Mouse (Mus musculus): ENCODE measurements at regions not wholly inside any gene's neighbourhood (a gene's known extent, or its start where the extent isn't known, plus 50 kb on each side); places are given as distances from the start of the nearest gene placed in this dataset.

GRCm38 (mm10) chr6:107629376-107629775, 99.8 kb downstream of the Lrrn1 start:
- no peak for DNase-seq

- no peak for DNase-seq
Observed at GRCm38 (mm10) chr6:107645751-107646150, 116.2 kb downstream of the Lrrn1 start.

DNA sequence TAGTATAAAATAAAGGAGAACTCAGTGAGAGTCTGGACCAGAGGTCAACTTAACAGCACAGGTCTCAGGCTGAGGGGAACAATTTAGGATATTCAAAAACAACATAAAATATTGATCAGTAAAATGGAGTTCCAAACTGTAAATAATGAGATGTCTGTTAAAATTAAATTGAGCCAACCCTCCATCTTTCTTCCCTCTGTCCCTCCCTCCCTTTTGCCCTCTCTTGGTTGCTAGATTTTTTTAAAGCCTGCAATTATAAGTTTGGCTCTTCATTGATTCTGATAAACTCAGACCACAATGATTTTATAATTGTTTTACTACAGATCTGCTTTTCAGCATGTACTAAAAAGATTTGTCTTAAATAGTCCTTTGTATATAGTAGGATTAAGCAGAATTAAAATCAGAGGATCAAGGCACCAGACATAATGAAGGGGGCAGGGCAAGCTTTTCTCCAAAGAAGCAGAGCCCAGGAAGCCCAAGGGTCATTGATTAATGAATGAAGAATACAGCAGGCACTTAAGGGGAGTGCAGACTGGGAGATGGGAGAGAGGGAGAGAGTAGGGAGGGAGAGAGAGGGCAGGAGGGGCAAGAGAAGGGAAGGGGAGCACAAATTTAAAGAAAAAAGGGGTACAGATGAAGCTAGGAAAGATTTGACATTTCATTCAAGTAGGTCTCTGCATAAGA, 124.4 kb downstream of the Lrrn1 start:
- no peak for DNase-seq

DNA sequence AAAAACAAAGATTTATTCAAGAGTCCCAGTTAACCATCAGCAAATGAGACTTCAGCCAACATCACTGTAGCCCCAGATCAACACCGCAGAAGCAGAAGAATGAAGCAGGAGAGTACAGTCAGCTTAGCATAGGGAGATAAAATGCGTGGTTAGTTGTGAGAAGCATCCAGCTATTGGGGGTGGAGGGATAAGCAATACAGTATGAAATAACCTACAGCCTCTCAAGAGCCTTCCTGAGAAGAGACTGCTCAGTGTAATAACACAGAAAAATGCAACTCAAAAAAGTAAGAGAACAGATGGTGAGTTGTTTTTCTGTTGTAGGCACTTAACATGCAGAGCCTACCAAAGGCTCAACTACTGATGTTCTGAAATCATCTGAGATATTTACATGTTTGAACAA, 128.2 kb downstream of the Lrrn1 start:
- no peak for DNase-seq

- DNase-seq, result no peak
Observed at GRCm38 (mm10) chr6:107661009-107661764, 131.6 kb downstream of the Lrrn1 start.

GRCm38 (mm10) chr6:107699298-107699697, 169.7 kb downstream of the Lrrn1 start:
- DNase-seq, result no peak

GRCm38 (mm10) chr6:107708185-107708584, 178.6 kb downstream of the Lrrn1 start:
- no peak for DNase-seq

GRCm38 (mm10) chr6:107708608-107709007, 179.0 kb downstream of the Lrrn1 start:
- DNase-seq, result no peak

GRCm38 (mm10) chr6:107710360-107710759, 180.8 kb downstream of the Lrrn1 start:
- DNase-seq, result peak; percentile 17

DNA sequence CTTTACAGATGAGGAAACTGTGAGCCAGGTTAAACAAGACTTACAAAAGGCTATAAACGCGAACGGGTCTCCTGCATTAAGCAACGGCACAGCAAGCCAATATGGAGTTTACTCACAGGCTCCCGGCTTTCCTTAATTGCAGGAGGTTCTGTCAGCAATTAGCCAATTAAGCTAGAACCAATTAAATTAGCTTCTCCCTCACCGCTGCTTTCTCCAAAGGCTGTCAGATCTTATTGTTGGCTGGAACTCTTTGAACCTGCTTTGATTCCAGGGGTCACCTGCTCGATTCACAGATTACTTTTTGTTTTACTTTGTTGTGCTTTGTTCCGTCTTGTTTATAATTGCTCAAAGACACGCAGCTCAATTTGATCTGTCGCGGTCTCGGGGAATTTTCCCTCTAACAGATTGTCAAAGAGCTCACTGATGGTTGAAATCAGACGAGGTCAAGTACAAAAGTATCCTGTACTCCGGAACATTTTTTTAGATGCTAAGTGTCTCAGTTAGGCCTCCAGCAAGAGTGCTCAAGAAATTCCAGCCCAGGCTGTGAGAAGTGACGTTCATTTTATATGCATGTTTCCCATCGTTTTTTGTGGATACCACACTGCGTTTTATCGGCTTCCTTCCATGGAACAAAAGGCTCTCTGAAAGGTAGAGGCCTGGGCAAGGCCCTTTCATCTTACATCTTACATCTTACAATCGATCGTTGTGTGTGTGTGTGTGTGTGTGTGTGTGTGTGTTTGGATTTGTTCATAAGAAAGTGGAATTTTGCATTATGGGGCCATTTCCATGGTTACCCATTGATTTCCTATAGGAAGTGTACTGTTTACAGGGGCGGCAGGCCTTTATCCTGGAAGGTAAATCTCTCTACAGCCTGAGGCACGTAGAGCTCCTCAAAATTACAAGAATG, 181.9 kb downstream of the Lrrn1 start:
- no peak for DNase-seq

GRCm38 (mm10) chr6:107713051-107713450, 183.5 kb downstream of the Lrrn1 start:
- no peak for DNase-seq

GRCm38 (mm10) chr6:107717194-107717593, 187.6 kb downstream of the Lrrn1 start:
- no peak for DNase-seq

- no peak for DNase-seq
Observed at GRCm38 (mm10) chr6:107730294-107730693, 200.7 kb downstream of the Lrrn1 start.

DNA sequence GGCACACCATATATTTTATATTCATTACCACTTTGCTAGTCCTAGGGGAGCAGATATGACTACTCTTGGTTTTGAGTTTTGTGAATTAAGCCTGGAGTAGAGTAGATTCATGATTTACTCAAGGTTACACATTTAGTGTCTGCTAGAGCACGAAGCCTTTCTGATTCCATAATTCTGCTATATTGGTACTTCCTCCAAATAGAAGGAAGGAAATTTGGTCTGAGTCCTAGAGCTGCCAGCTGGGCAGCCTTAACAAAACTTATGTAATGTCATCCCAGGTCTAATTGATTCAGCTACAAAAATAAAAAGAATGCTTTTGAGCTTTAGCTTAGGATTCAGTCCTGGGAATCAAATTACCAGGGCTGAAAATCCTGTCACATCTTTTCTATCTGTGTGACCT, 205.2 kb downstream of the Lrrn1 start:
- no peak for DNase-seq

GRCm38 (mm10) chr6:107749111-107749736, 219.7 kb downstream of the Lrrn1 start:
- DNase-seq, result no peak

GRCm38 (mm10) chr6:107749794-107750193, 220.2 kb downstream of the Lrrn1 start:
- DNase-seq, result peak; percentile 61

DNA sequence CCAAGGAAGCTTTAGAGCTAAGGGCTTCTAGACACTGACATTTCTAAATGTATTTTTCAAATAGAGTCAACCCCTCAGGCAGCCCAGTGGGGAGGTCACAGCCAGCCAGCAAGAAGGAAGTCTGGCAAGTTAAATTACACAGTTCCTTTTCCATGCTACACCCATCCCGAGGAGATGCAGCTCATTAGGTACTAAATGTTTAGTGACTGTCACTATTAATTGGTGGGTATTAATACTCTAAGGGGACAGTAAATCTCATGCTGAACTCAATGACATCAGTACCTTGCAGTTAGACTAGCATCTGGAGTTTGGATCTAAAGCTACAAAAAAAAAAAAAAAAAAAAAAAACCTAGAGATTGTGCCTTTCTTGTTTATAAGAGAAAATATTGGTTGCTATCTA, 222.6 kb downstream of the Lrrn1 start:
- DNase-seq, result no peak

DNA sequence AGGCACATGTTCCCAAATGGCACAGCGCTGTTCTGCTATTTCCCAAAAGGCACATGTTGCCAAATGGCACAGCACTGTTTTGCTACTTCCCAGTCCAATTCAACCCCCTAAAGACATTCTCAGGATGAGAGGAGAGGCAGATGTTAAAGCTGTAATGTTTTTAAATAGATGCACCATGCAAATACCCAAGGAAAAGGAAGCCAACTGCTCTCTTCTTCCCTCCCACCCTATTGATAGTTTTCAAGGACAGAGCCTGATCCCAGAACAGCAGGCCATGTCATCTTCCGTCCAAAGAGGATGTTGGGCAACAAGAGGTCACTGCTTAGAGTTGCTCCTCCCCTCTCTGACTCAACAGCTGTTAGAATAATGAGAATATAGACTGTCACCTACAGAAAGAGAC, 225.6 kb downstream of the Lrrn1 start:
- peak; percentile 5 for DNase-seq

DNA sequence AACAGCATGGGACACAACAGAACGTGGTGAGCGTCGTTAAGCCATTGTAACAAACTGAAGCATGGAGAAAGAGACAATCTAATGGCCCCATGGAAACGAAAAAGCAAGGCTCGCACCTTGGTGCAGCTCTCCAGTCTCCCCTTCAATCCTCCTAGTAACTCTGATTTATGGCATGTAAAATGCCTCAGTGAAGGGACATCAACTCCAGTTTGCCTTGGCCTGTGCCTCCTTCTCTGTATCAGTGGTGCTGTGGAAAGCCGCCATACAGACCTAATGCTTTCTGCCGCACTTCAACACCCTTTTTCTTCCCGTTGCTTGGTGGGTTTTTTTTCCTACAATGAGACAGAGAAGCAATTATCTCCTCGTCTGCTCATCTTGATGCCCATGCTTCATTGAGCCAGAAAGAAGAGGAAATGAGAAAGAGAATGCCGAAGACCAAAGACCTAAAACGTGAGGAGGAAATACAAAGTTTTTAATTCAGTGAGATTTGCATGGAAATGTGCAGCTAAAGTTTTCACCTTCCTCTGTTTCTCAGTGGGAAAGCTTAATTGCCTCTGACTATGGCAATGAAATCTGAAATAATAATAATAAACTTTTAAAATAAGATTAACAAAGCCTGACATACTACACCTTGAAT, 241.4 kb downstream of the Lrrn1 start:
- no peak for DNase-seq

DNA sequence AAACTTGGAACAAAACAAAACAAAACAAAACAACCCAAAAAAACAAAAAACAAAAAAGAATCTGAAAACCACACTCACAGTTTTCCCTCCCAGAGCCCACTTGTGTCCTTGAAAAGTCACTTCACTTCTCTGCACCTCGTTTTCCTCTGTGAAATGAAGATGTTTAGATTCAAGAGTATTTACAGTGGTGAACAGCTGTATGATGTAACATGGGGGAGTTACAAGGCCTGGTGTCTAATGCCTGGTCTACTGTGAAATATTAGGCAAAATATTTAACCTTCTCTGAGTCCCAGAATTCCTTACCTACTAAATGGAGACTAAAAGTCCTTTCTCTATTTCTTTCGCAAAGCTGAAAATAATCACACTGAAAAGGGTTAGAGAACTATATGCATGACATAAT, 255.4 kb downstream of the Lrrn1 start:
- no peak for DNase-seq

DNA sequence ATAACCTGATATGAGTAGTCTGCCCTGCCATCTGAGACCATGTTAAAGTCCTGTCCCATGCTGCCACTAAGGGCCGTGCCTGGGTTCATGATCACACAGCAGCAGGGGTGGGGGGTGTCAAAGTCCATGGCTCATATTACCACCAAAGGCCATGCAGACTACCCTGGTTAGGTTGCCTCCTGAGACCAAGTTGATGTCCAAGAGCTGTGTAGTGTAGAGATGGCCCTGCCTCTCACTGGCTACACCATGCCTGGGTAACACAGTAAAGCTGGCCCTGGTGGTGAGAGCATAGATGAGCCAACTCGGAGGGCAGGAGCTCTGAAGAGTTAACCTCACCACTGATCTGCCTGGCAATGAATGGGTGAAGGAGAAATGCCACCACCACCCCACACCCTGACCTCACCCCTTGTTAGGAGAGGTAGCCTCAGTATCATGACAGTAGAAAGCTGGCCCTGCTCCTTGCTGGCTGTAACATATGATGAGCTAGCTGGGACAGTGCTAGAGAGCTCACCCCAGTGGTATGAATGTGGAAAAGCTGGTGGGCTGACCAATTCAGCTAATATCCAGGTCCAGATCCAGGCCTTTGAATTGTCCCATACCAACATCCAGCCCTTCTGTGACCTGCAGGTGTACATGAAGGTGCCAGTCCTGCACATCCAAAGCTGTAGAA, 258.8 kb downstream of the Lrrn1 start:
- no peak for DNase-seq
